Mouse (Mus musculus): ENCODE measurements at regions not wholly inside any gene's neighbourhood (a gene's known extent, or its start where the extent isn't known, plus 50 kb on each side); places are given as distances from the start of the nearest gene placed in this dataset.
A peak's percentile ranks its signal among the peaks of the same experiment; 100 is the strongest.

DNA sequence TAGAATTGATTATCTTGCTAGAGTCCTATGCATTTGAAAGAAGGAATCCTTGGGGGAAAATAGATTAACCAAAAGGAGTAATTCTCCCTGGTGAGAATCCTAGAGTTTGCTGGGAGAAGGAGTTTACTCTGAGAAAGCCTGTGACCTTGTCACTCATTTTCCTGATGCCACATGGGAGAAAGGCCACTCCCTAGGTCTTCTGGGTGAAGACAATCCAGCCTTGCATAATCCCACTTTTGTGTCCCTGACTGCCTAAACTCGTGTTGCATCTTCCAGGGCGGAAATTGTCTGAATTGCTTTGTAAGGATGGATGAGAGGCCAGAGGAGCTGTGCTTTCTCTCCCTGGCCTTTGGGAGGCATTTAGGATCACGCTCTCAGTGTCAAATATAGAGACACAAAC lies 490.2 kb downstream of the Slc4a3 start:
- intact Hi-C loops (cut with DNase I; ENCODE audit: low total_unique reads), result no loop called here
- no peak for DNase-seq

DNA sequence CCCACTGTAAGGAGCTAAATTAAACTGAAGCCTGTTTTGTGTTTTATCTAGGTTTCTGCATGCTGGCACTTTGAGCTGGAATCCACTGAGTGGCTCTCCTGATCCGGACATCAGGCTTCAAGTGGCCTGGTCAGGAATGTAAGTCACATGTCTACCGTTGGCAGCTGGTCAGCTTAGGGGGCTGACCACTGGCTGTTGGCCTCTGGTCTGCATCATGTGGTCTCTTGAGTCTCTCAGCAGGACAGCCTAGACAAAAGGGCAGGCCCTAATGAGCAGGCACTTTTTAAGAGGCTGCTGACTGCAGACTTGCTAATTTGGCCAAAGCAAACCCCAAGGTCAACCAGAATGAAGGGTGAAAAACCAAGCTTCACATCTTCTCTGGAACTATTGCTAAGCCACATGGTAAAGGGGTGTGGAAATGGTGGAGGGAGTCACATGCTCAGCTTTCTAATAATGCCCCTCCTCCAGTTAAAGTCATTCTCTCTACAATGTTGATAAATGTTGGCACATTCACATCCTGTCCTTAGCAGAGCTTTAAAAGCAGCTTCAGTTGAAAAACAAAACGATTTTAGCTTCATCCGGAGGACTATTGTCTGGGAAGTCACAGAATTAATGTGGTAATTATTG lies 493.1 kb downstream of the Slc4a3 start:
- intact Hi-C loops (cut with DNase I; ENCODE audit: low total_unique reads), result no loop called here

DNA sequence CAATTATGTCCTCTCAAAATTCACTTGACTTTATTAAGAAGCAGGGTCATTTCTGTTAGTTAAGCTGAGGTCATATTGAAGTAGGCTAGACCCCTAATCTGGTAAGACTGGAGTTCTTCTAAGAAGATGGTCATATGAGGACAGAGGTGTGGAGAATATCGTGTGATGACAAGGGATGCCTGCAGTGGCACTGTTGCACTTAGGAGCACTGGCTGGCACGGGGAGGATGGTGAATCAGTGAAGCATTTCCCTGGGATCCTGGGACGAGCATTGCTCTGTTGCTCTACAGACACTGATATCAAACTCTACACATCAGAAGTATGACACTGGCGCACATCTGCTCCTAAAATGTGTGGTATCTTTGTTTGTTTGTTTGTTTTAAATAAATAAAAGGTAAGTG lies 493.6 kb downstream of the Slc4a3 start:
- DNase-seq, result no peak
- intact Hi-C loops (cut with DNase I; ENCODE audit: low total_unique reads), result no loop called here

More for the DNA sequence above, 493.1 kb downstream of the Slc4a3 start:
- DNase-seq, result peak; percentile 39

DNA sequence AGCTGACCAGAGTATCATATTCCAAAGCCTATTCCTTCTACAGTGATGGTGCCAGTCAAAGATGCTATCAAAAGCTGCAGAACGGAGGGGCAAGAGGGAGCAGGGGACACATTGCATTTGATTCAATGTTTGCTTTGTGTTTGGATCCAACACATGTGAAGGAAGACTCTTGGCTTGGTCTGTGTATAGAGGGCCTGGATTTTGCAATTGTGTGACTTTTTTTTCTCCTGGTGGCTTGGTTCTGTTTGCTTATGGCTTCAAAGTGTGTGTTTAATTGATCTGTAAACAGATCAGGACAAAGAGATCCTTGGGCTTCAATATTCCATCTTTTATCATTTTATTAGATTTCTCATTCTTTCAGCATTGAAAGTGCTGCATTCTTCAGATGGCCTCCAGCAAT lies 504.2 kb downstream of the Slc4a3 start:
- intact Hi-C loops (cut with DNase I; ENCODE audit: low total_unique reads), result no loop called here

DNA sequence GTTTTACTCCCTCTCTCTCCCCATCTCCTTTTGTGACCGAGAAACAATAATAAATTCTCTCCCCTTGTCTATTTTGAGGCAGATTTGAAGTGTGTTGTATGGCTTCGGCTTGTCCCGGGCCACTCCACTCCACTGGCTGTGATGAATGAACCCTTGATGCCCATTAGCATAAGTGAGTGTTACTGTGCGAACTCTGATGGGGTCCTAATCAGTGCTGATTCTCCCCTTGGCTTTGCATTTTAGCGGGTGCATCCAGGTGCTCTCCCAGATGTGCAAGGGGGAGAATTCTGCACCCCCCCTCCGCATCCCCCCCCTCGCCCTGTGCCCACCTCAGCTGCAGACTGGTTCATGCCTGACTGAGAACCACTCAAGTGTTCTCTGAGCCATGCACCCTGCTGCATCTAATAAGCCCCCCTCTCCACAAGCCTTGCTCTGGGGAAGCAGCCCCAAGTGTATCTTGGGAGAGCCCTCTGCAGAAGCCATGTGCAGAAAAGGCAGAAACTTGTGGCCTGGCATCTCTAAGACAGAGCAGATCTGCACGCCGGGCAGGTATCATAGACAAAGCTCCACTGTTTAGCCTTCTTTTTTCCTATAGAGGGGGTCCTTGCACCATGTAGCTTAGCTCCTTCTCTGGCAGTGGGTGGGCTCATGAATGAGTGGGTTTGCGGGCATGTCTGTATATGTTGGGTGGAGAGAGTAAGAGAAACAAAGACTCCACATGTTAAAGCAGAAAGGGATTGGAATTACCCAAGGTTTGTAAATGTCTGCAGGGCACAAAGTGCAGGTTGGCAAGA lies 507.5 kb downstream of the Slc4a3 start:
- no peak for DNase-seq
- intact Hi-C loops (cut with DNase I; ENCODE audit: low total_unique reads), result no loop called here

More for the DNA sequence above, 504.2 kb downstream of the Slc4a3 start:
- DNase-seq, result no peak

DNA sequence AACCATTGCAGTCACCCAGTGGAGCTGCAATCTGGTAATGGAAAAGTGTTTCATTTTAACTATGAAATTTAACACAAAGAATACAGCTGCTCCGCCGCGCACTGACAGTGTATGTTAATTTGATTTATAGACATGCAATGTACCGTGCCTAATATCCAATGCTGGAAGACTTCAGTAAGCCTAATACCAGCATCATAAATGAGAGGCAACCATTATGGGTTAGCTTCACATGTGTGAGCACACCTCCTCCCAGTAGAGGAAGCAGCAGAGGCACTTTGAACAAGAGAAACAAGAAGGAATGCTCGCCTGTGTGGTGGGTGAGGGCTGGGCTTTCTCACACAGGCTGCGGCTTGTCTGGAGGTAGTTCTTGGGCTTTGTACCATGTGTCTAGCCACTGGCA lies 519.7 kb downstream of the Slc4a3 start:
- no peak for DNase-seq
- intact Hi-C loops (cut with DNase I; ENCODE audit: low total_unique reads), result no loop called here

DNA sequence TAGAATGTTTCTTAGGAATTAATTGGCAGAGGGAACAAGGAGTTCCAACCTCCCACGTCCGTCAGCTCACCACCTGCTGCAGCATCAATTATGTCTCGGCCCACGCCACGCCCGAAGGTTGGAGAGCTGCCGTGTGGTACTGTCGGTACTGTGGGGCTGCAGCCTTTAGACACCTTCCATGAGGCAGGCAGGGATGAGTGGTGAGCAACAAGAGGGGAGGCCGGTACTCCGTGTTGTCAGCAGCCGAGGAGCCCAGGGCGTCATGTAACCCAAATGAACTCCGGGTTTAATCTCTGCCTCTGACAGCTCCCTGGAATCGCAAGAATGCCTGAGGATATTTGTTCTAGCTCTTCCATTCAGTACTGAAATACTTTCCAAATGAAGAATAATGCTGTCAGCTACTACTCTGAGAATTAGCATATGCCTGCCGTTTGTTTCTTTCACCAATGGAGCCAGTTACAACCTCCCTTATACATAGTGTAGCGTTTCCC lies 524.8 kb downstream of the Slc4a3 start:
- DNase-seq, result no peak
- intact Hi-C loops (cut with DNase I; ENCODE audit: low total_unique reads), result no loop called here

DNA sequence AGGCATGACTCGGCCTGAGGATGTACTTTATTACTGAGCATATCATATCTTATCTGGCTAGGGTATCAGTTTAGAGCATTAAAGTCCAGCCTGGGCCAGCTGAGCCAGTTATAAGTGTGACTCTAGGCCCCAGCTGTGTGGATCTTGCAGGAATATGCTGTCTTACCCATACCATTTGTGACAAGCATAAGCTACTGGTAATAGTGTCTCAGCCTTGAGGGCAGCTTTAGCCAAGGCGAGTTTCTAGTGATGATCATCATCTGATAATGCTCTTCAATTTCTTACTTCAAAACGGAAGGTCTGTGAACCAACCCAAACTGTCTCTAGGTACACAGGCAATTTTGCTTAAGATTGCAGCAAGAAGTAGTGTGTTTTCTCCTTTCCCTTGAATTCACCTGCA lies 529.1 kb downstream of the Slc4a3 start:
- intact Hi-C loops (cut with DNase I; ENCODE audit: low total_unique reads), result no loop called here
- DNase-seq, result no peak

DNA sequence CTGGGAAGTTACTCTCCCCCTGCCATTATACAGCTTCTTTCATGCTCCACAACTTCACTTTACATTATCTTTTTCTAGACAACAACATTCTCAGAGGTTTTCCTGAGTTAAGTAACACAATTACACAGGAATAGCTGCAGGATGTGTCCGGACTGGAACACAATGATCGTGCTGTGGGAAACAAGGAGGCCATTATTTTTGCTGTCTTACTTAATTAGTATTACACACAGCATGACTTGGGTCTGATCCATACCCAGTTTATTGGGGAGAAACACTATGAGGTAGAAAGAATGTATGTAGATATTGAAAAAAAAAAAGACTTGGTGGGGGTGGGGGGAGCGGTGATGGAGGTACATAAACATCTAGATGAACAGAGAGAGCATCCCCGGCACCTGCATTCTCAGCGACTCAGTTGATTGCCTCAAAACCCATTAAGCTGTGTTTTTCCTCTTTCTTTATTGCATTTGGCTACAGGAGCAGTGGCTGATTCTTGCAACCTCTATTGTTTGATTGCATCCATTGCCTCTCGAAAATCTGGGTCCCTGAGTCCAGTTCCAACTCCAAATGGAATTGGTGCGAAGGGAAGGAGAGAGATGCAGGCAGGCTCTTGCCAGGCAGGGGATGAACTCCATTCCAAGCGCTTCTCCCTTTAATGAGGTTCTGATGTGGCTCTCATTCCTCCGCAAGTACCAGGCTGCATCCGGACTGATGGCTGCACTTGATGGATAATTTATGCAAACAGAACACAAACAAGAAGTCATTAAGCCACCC lies 529.8 kb downstream of the Slc4a3 start:
- intact Hi-C loops (cut with DNase I; ENCODE audit: low total_unique reads), result no loop called here

DNA sequence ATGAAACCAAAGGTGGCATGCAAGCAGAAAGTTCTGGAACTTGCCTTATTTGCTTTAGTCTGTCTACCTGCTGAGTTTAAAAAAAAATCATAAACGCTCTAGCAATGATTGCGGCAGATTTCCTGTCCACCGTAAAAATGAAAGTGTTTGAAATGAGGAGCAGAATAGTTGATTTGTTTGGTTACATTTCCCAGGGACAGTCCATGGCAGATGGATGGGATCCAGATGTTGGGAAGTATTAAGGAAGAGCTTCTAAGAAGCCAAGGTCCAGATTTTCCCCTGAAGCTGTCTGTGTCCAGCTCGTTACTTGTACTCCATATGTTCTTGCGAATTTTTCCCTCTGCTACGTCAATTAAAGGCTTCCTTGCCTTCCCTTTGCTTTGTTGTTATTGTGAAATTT lies 534.2 kb downstream of the Slc4a3 start:
- intact Hi-C loops (cut with DNase I; ENCODE audit: low total_unique reads), result no loop called here
- DNase-seq, result no peak

More for the DNA sequence above, 529.8 kb downstream of the Slc4a3 start:
- no peak for DNase-seq

DNA sequence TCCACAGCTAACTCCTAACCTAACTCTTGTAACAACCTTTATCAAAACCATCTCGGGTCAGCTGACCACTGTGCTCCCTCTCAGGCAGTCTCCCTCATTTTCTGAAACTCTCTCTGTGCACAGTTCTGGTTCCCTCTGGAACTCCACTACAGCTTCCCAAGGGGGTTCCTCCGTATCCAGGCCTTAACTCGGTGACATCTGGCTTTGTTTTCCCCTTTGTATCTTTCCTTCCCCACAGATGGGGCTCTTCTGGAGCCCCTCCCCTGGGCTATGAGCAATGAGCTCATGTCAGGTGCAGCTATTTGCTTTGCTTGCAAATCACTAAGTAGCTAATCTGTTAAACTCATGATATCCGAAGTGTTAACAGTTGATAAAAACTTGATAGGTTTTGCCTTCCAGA lies 535.6 kb downstream of the Slc4a3 start:
- DNase-seq, result no peak
- intact Hi-C loops (cut with DNase I; ENCODE audit: low total_unique reads), result no loop called here

DNA sequence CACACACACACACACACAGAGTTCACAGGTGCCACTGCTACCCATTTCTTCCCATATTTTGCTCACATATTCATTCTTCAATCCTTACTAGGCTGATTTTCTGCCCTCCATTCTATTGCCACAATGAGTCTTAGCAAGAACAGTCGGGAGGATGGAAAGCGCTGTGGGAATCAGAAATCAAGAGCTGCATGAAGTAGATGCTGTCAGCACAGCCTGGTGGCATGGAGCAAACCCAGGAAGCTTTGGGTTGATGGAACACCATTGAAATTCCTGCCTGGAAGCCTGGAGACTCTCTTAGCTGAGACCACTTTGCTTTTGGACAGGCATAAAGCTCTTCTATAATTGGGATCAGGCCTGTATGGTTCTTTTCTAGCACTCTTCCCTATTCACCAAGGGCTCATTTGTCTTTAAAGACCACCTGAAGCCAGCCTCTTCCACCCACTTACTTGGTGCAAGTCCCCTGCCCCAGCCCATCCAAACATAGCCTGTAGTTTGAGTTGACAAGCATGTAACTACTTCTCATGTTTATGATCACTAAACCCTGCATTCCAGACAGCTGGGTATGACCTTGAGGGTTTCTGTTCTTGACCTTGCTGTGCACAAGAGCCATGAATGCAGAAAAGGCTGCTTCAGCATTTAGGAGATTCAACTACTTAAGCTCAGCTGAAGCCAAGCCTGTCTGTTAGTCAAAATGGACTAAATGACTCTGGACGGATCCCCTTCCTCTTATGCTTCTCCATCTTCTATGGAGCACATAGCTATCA lies 537.4 kb downstream of the Slc4a3 start:
- DNase-seq, result no peak
- intact Hi-C loops (cut with DNase I; ENCODE audit: low total_unique reads), result no loop called here

DNA sequence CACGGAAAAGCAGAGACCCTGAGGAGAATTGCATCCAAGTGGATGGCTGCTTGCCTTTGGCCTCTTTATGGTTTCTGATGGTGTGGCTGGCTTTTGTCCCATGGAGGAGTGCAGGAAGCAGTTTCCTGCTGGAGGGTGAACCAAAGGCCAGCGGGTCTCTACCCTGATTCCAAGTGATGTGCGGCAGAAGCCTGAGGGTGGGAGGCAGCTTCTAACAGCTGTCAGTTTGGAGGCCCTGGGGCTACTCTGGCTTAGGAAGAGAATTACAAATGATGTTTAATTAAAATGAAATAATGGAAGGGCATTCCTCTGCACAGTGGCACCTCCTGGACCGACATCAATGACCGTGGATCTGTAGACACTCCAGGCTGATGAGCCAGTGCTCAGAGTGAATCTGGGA lies 545.0 kb downstream of the Slc4a3 start:
- intact Hi-C loops (cut with DNase I; ENCODE audit: low total_unique reads), result no loop called here

DNA sequence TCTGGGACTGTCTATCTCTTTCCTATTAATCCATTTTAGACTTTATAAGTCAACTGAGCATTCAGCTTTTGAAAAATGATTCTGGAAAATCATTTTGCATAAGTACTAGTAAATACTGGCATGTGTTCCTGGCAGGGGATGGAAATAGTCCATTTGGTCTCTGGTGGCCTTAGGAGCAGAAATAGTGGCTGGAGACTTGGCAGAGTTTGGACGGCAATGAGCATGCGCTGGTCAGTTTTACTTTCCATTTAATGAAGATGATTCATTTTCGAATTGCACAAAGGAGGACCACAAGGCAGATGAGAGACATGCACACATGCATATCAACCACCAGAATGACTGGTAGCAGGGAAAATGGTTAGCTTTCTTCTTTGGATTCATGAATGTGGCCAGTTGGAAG lies 567.2 kb downstream of the Slc4a3 start:
- intact Hi-C loops (cut with DNase I; ENCODE audit: low total_unique reads), result no loop called here

More for the DNA sequence above, 545.0 kb downstream of the Slc4a3 start:
- no peak for DNase-seq

DNA sequence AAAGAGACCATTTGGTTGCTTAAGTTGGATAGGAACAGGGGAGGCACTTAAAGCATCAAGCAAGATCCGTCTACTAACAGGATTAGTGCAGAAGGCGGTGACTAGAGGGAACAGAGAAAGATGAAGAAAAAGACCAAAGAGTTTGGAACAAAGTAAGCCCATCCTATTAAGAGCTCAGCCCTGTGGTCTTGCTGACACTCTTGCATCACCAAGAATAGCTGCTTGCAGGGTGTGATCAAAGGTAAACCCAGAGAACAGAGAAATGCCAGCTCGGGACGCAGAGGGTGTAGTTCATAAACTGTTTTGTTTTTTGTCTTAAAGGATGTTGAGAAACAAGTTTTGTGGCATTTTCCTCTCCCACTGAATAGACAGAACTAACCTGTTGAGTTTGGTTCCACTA lies 574.8 kb downstream of the Slc4a3 start:
- intact Hi-C loops (cut with DNase I; ENCODE audit: low total_unique reads), result no loop called here
- no peak for DNase-seq

More for the DNA sequence above, 567.2 kb downstream of the Slc4a3 start:
- DNase-seq, result peak; percentile 34

DNA sequence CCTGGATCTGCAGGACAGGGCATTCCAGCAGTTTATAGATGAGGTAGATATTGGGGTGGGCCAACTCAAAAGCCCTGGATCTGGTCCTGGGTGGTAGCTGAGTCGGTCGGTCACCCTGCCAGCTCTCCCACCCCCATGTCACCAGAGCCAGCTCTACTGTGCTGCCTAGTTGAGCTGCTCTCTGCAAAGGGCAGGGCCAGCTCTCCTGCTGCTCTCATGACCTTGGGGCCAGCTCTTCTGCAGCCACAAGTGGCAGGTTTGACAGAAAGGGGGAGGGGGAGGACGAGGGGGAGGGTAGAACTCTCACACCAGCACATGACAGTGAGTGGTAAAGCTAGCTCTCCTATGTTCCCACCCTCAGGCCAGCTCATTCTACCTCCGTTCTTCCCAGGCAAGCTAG lies 584.3 kb downstream of the Slc4a3 start:
- intact Hi-C loops (cut with DNase I; ENCODE audit: low total_unique reads), result no loop called here
- no peak for DNase-seq

DNA sequence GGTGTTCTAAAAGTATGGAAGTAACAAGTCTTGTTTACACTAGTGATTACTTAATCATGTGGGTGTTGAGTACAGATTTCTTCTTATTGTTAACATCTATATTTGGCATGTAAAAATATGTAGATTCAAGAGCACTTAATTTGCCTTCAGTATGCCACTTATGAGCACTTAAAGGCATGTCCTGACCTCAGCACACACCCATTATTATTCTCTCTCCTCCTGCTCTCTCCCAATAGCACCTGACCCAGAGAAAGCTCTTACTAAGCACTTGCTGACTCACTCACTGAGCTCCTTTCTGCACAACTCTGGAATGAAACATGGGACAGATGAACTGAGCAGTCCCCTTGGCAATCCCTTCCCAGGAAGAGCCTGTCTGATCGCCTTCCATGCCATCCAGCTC lies 590.7 kb downstream of the Slc4a3 start:
- no peak for DNase-seq
- intact Hi-C loops (cut with DNase I; ENCODE audit: low total_unique reads), result no loop called here

DNA sequence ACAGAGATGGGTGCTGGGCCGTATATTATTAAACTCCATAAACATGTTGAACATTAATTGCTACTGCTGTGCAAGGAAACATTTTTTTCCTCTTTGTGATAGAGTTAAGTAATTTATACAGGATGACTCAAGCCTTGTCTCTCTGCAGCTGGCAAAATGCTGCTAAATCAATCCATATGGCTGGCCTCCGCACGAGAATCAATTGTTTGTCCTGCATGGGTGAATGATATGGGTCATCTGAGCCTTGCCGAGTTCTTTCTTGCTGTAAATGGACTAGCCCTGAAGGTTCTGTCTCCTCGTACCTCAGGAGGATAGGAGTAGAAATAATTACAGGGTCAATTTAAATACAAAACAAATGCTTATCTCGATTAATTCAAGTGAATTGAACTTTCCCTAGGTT lies 591.6 kb downstream of the Slc4a3 start:
- DNase-seq, result no peak
- intact Hi-C loops (cut with DNase I; ENCODE audit: low total_unique reads), result no loop called here

DNA sequence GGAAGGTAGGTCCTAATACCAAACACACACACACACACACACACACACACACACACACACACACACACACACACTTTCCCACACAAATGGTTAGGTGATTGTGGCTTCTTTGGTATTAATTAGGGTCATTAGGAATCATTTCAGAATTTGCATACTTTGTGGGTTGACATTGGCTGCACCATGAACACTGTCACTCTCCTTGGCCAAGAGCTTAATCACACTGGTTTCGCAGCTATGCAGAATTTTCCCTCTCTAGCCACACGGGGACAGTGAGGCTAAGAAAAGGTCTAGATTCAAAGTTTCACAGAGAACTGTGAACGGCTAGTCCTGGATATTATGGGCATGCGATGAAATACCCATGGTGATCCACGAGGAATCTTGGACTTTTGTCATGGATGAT lies 597.5 kb downstream of the Slc4a3 start:
- no peak for DNase-seq
- intact Hi-C loops (cut with DNase I; ENCODE audit: low total_unique reads), result no loop called here

DNA sequence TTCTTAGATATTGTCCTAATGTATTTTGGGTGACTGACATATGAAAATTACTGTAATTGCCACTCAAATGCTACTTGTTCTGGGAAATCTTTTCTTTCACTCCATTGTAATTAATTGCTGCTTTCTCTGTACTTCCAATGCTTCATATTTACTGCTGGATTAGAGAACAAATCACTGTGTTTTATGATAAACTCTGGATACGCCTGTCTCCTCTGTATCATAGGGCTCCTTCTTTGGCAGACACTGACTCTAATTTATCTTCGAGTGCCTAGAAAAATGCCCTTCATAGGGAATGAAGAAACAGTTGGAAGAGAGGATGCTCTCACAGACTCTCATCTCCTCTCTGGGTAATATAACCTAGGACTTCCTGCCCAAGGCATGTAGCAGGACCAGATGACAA lies 602.9 kb downstream of the Slc4a3 start:
- intact Hi-C loops (cut with DNase I; ENCODE audit: low total_unique reads), result no loop called here
- no peak for DNase-seq
